Mouse (Mus musculus): ENCODE results near the gene Stat3. TPM values are rescaled to one million over a fixed set of nuclear protein-coding genes. Genes with fewer than 3 reads are reported as not detected.

Stat3 gene
- polyA plus RNA-seq, 1 experiment from 2014 or later: 46.5 TPM

GRCm38 (mm10) chr11:100916432-100916971 lies 22.8 kb downstream of the Stat3 start:
- no peaks in the 10 kb centered on the region for H3K27me3 ChIP-seq (replicated peaks)
- H3K4me2 ChIP-seq: no peak overlapping the region

GRCm38 (mm10) chr11:100915063-100915462 lies 24.3 kb downstream of the Stat3 start:
- peaks cover 7% of the 10 kb centered on the region; the same call in 1 of the 2 replicates for H3K36me3 ChIP-seq
- 88% methylated on average over 3 of the region's 3 CpGs for WGBS
- H3K9me3 ChIP-seq: no peaks in the 10 kb centered on the region
- no peaks in the 10 kb centered on the region for H3K27me3 ChIP-seq (replicated peaks)
- no peak overlapping the region for H3K4me3 ChIP-seq (replicated peaks)
- H3K4me1 ChIP-seq: 0 out of 2 replicates have a peak, but pooled peaks cover 7% of the 10 kb centered on the region
- no peak overlapping the region for H3K4me2 ChIP-seq
- no peak for ATAC-seq (ENCODE audit: insufficient read depth, low FRiP score, low read depth)
- no peak overlapping the region for H3K27ac ChIP-seq
- no peak overlapping the region for H3K9ac ChIP-seq

More at GRCm38 (mm10) chr11:100916432-100916971, 22.8 kb downstream of the Stat3 start:
- ATAC-seq (ENCODE audit: insufficient read depth, low FRiP score, low read depth): no peak; the same call in 1 of the 2 replicates
- Histone ChIP-seq H3K9ac (no peak overlapping the region), H3K4me1 (0 out of 2 replicates have a peak, but pooled peaks cover 7% of the 10 kb centered on the region), H3K36me3 (peaks cover 7% of the 10 kb centered on the region; the same call in 1 of the 2 replicates), H3K9me3 (no peaks in the 10 kb centered on the region), H3K27ac (no peak overlapping the region), H3K4me3 (replicated peaks) (no peak overlapping the region)
- WGBS: 82% methylated on average over 4 of the region's 4 CpGs

GRCm38 (mm10) chr11:100914415-100914814 lies 24.9 kb downstream of the Stat3 start:
- H3K4me1 ChIP-seq: 0 out of 2 replicates have a peak, but pooled peaks cover 7% of the 10 kb centered on the region
- H3K9ac ChIP-seq: no peak overlapping the region
- no peak overlapping the region for H3K27ac ChIP-seq
- WGBS: 84% methylated on average over 5 of the region's 5 CpGs
- no peaks in the 10 kb centered on the region for H3K27me3 ChIP-seq (replicated peaks)
- H3K4me2 ChIP-seq: no peak overlapping the region
- no peak for ATAC-seq (ENCODE audit: insufficient read depth, low FRiP score, low read depth)
- peaks cover 7% of the 10 kb centered on the region; the same call in 1 of the 2 replicates for H3K36me3 ChIP-seq
- H3K9me3 ChIP-seq: no peaks in the 10 kb centered on the region
- no peak overlapping the region for H3K4me3 ChIP-seq (replicated peaks)

GRCm38 (mm10) chr11:100912401-100913155 lies 26.8 kb downstream of the Stat3 start:
- Histone ChIP-seq H3K4me3 (replicated peaks) (no peak overlapping the region), H3K9me3 (no peaks in the 10 kb centered on the region), H3K27ac (peak overlapping the region; percentile 24; the same call in 1 of the 2 replicates), H3K36me3 (peaks cover 10% of the 10 kb centered on the region), H3K4me1 (0 out of 2 replicates have a peak, but pooled peaks cover 7% of the 10 kb centered on the region), H3K9ac (no peak overlapping the region), H3K27me3 (replicated peaks) (no peaks in the 10 kb centered on the region), H3K4me2 (no peak overlapping the region)
- 62% methylated on average over 17 of the region's 17 CpGs for WGBS
- no peak for ATAC-seq (ENCODE audit: insufficient read depth, low FRiP score, low read depth)

- no peak for ATAC-seq (ENCODE audit: insufficient read depth, low FRiP score, low read depth)
- 86% methylated on average over 9 of the region's 9 CpGs for WGBS
- Histone ChIP-seq H3K4me1 (0 out of 2 replicates have a peak, but pooled peaks cover 7% of the 10 kb centered on the region), H3K9ac (no peak overlapping the region), H3K4me3 (replicated peaks) (no peak overlapping the region), H3K27ac (no peak overlapping the region), H3K4me2 (no peak overlapping the region), H3K9me3 (no peaks in the 10 kb centered on the region), H3K27me3 (replicated peaks) (no peaks in the 10 kb centered on the region), H3K36me3 (peaks cover 13% of the 10 kb centered on the region)
Measured at GRCm38 (mm10) chr11:100908567-100908966, 30.8 kb downstream of the Stat3 start.

- no peak overlapping the region for H3K4me2 ChIP-seq
- no peaks in the 10 kb centered on the region for H3K27me3 ChIP-seq (replicated peaks)
- H3K4me1 ChIP-seq: 0 out of 2 replicates have a peak, but pooled peaks cover 4% of the 10 kb centered on the region
- H3K4me3 ChIP-seq (replicated peaks): no peak overlapping the region
- no peak overlapping the region for H3K9ac ChIP-seq
- H3K36me3 ChIP-seq: peaks cover 16% of the 10 kb centered on the region
- no peak for ATAC-seq (ENCODE audit: insufficient read depth, low FRiP score, low read depth)
- no peak overlapping the region for H3K27ac ChIP-seq
- 75% methylated on average over 2 of the region's 2 CpGs for WGBS
- H3K9me3 ChIP-seq: no peaks in the 10 kb centered on the region
Measured at GRCm38 (mm10) chr11:100908112-100908511, 31.2 kb downstream of the Stat3 start.

GRCm38 (mm10) chr11:100906885-100907284 lies 32.5 kb downstream of the Stat3 start:
- whole genome bisulfite sequencing: 83% methylated on average over 4 of the region's 4 CpGs
- Histone ChIP-seq H3K27me3 (replicated peaks) (no peaks in the 10 kb centered on the region), H3K4me1 (no peaks in the 10 kb centered on the region), H3K4me2 (no peak overlapping the region), H3K4me3 (replicated peaks) (no peak overlapping the region), H3K9ac (no peak overlapping the region), H3K36me3 (peaks cover 22% of the 10 kb centered on the region), H3K27ac (no peak overlapping the region), H3K9me3 (no peaks in the 10 kb centered on the region)
- ATAC-seq (ENCODE audit: insufficient read depth, low FRiP score, low read depth): no peak

GRCm38 (mm10) chr11:100905929-100906328 lies 33.4 kb downstream of the Stat3 start:
- no peak overlapping the region for H3K4me2 ChIP-seq
- H3K36me3 ChIP-seq: peaks cover 32% of the 10 kb centered on the region
- no peak overlapping the region for H3K4me3 ChIP-seq (replicated peaks)
- H3K9me3 ChIP-seq: no peaks in the 10 kb centered on the region
- no peak for ATAC-seq (ENCODE audit: insufficient read depth, low FRiP score, low read depth)
- 73% methylated on average over 1 of the region's 1 CpGs for WGBS
- H3K9ac ChIP-seq: no peak overlapping the region
- H3K4me1 ChIP-seq: no peaks in the 10 kb centered on the region
- no peaks in the 10 kb centered on the region for H3K27me3 ChIP-seq (replicated peaks)
- H3K27ac ChIP-seq: no peak overlapping the region

GRCm38 (mm10) chr11:100904580-100905351 lies 34.6 kb downstream of the Stat3 start:
- Histone ChIP-seq H3K4me1 (no peaks in the 10 kb centered on the region), H3K9me3 (no peaks in the 10 kb centered on the region), H3K27me3 (replicated peaks) (no peaks in the 10 kb centered on the region), H3K36me3 (peaks cover 35% of the 10 kb centered on the region), H3K4me3 (replicated peaks) (no peak overlapping the region), H3K9ac (no peak overlapping the region), H3K27ac (no peak overlapping the region), H3K4me2 (no peak overlapping the region)
- 74% methylated on average over 19 of the region's 20 CpGs for WGBS
- no peak for ATAC-seq (ENCODE audit: insufficient read depth, low FRiP score, low read depth)

- Histone ChIP-seq H3K4me3 (replicated peaks) (no peak overlapping the region), H3K4me1 (no peaks in the 10 kb centered on the region), H3K27ac (no peak overlapping the region), H3K27me3 (replicated peaks) (no peaks in the 10 kb centered on the region), H3K9ac (no peak overlapping the region), H3K36me3 (peaks cover 30% of the 10 kb centered on the region), H3K4me2 (no peak overlapping the region), H3K9me3 (no peaks in the 10 kb centered on the region)
- WGBS: 78% methylated on average over 16 of the region's 16 CpGs
- no peak for ATAC-seq (ENCODE audit: insufficient read depth, low FRiP score, low read depth)
Measured at GRCm38 (mm10) chr11:100898441-100899199, 40.7 kb downstream of the Stat3 start.

Measured in stomach, embryonic 15.5 days (tissue).